ENCODE assay signal across 9 mouse cellular contexts in genomic region chr11:75462253-75462783, GRCm38 (mm10). TPM values are rescaled to one million over a fixed set of nuclear protein-coding genes. Genes with fewer than 3 reads are reported as not detected.
DNase-seq lines count a peak whose midpoint lies in the region; ATAC-seq lines count a peak whose summit lies in the region.
"Had no signal": no experiment of that assay in that cellular context is flagged by ENCODE, and none has a peak within 500 bp of the region (broad histone marks: within the 10 kb centered on the region; RNA-seq: fewer than 3 reads in every experiment).

No protein-coding gene starts in this region.

- no peaks in the 10 kb centered on the region for H3K27me3 ChIP-seq in intestine, embryonic 14.5 days (replicated peaks; ENCODE audit: control insufficient read depth, insufficient read depth, low read length)
- no peaks in the 10 kb centered on the region for H3K27me3 ChIP-seq in liver, embryonic 13.5 days

- H3K9ac ChIP-seq in intestine, embryonic 14.5 days (ENCODE audit: low read length), result peak overlapping the region; percentile 51
- peak overlapping the region; percentile 97 for H3K9ac ChIP-seq in liver, embryonic 13.5 days

- peak overlapping the region; percentile 24; the same call in 1 of the 2 replicates for H3K27ac ChIP-seq in intestine, embryonic 14.5 days (ENCODE audit: low read depth)
- H3K27ac ChIP-seq in liver, embryonic 13.5 days, result peak overlapping the region; percentile 100

- DNase-seq in layer of hippocampus, postnatal 10 days (ENCODE audit: low spot score in 2 of 2), result peak; percentile 48 to 56
- DNase-seq in layer of hippocampus, postnatal 25 days (ENCODE audit: extremely low spot score in 1 of 2, low spot score in 1 of 2), result no peak
- DNase-seq in cerebellum, postnatal 25 days, result peak; percentile 44 to 68
- peak; percentile 96 for DNase-seq in gastrocnemius, postnatal 25 days
- DNase-seq in intestine, embryonic 14.5 days (ENCODE audit: low spot score), result peak; percentile 74
- peak; percentile 80 for DNase-seq in liver, embryonic 13.5 days
- peak; percentile 80 for DNase-seq in testis, postnatal 14 days (ENCODE audit: low spot score)

- peak overlapping the region; percentile 75 for H3K4me3 ChIP-seq in intestine, embryonic 14.5 days (ENCODE audit: low read depth, low read length)
- H3K4me3 ChIP-seq in liver, embryonic 13.5 days (replicated peaks), result peak overlapping the region; percentile 92

- H3K36me3 ChIP-seq in intestine, embryonic 14.5 days (ENCODE audit: control insufficient read depth, insufficient read depth, low read length), result 0 out of 2 replicates have a peak, but pooled peaks cover 5% of the 10 kb centered on the region
- H3K36me3 ChIP-seq in liver, embryonic 13.5 days, result peaks cover 34% of the 10 kb centered on the region

- peak; percentile 16; the same call in 1 of the 2 replicates for ATAC-seq in intestine, embryonic 14.5 days (replicated peaks; ENCODE audit: low FRiP score, low TSS enrichment, low read depth)
- ATAC-seq in liver, embryonic 13.5 days (ENCODE audit: low read depth), result peak; percentile 43
- 0 out of 2 replicates have a peak, but pooled peaks have one; percentile 7 for ATAC-seq in monocyte, adult 5-6 weeks (replicated peaks; ENCODE audit: insufficient number of reproducible peaks, low FRiP score, low TSS enrichment, poor library complexity, severe bottlenecking)

- 7% methylated on average over 16 of the region's 16 CpGs for WGBS in intestine, embryonic 14.5 days
- 4% methylated on average over 16 of the region's 16 CpGs for WGBS in liver, embryonic 13.5 days (ENCODE audit: insufficient replicate concordance)

- H3K4me1 ChIP-seq in intestine, embryonic 14.5 days (replicated peaks; ENCODE audit: control insufficient read depth, insufficient read depth, low read length), result peaks cover 28% of the 10 kb centered on the region
- peaks cover 74% of the 10 kb centered on the region for H3K4me1 ChIP-seq in liver, embryonic 13.5 days (replicated peaks)

- H3K9me3 ChIP-seq in intestine, embryonic 14.5 days (ENCODE audit: control insufficient read depth, low read length), result 0 out of 2 replicates have a peak, but pooled peaks cover 3% of the 10 kb centered on the region
- H3K9me3 ChIP-seq in liver, embryonic 13.5 days (replicated peaks), result no peaks in the 10 kb centered on the region

- peak overlapping the region; percentile 99 for H3K4me2 ChIP-seq in intestine, embryonic 14.5 days (ENCODE audit: low read length)
- H3K4me2 ChIP-seq in liver, embryonic 13.5 days, result peak overlapping the region; percentile 92

RNA-seq across cellular contexts. Expression of gene Tlcd2, which starts 0.8 kb away (rescaled TPM):
- under 1 TPM; 0.31 to 0.73 TPM for total RNA-seq in layer of hippocampus, postnatal 10 days (2021)
- under 1 TPM; 0.59 to 0.87 TPM for total RNA-seq in layer of hippocampus, postnatal 25 days (2021)
- 1 to 10 TPM; 3.9 to 6.9 TPM for total RNA-seq in gastrocnemius, postnatal 25 days (2021)
- 22.4 and 23.1 TPM in 2 replicates for polyA plus RNA-seq in intestine, embryonic 14.5 days (2014; fragmentation: Nextera tagmentation; extraction: Ambion mirVana)
- polyA plus RNA-seq in liver, embryonic 13.5 days (2015; fragmentation: Nextera tagmentation; extraction: Ambion mirVana), result 18.7 and 18.8 TPM in 2 replicates
- 1.0 to 8.1 TPM (median 1.3 TPM) in 3 replicates for total RNA-seq in monocyte, adult 5-6 weeks (2017)

RNA-seq across cellular contexts. Expression of gene Wdr81, which starts 7.8 kb away (rescaled TPM):
- 10 to 100 TPM; 18.7 to 18.9 TPM for total RNA-seq in layer of hippocampus, postnatal 10 days (2021)
- total RNA-seq in layer of hippocampus, postnatal 25 days (2021), result 10 to 100 TPM; 21.9 to 22.7 TPM
- total RNA-seq in gastrocnemius, postnatal 25 days (2021), result 1 to 10 TPM; 4.7 to 5.7 TPM
- polyA plus RNA-seq in intestine, embryonic 14.5 days (2014; fragmentation: Nextera tagmentation; extraction: Ambion mirVana), result 4.7 and 5.9 TPM in 2 replicates
- polyA plus RNA-seq in liver, embryonic 13.5 days (2015; fragmentation: Nextera tagmentation; extraction: Ambion mirVana), result 18.5 and 21.3 TPM in 2 replicates
- total RNA-seq in monocyte, adult 5-6 weeks (2017), result 15.9 to 17.9 TPM (median 16.5 TPM) in 3 replicates

RNA-seq across cellular contexts. Expression of gene Serpinf2, which starts 22.9 kb away (rescaled TPM):
- under 1 TPM; 0.49 to 0.64 TPM for total RNA-seq in layer of hippocampus, postnatal 10 days (2021)
- under 1 TPM; 0.39 to 0.59 TPM for total RNA-seq in layer of hippocampus, postnatal 25 days (2021)
- total RNA-seq in gastrocnemius, postnatal 25 days (2021), result not detected
- polyA plus RNA-seq in intestine, embryonic 14.5 days (2014; fragmentation: Nextera tagmentation; extraction: Ambion mirVana), result 6.8 and 8.4 TPM in 2 replicates
- 372 and 430 TPM in 2 replicates for polyA plus RNA-seq in liver, embryonic 13.5 days (2015; fragmentation: Nextera tagmentation; extraction: Ambion mirVana)
- 0.19 TPM in 1 of 3 replicates, not detected in the others for total RNA-seq in monocyte, adult 5-6 weeks (2017)

RNA-seq across cellular contexts. Expression of gene Prpf8, which starts 24.3 kb away (rescaled TPM):
- total RNA-seq in layer of hippocampus, postnatal 10 days (2021), result 100 to 1,000 TPM; 113 to 123 TPM
- 100 to 1,000 TPM; 125 to 129 TPM for total RNA-seq in layer of hippocampus, postnatal 25 days (2021)
- total RNA-seq in gastrocnemius, postnatal 25 days (2021), result 10 to 100 TPM; 56.9 to 59.4 TPM
- 86.9 and 88.7 TPM in 2 replicates for polyA plus RNA-seq in intestine, embryonic 14.5 days (2014; fragmentation: Nextera tagmentation; extraction: Ambion mirVana)
- polyA plus RNA-seq in liver, embryonic 13.5 days (2015; fragmentation: Nextera tagmentation; extraction: Ambion mirVana), result 28.2 and 31.5 TPM in 2 replicates
- total RNA-seq in monocyte, adult 5-6 weeks (2017), result 65.5 to 114 TPM (median 72.0 TPM) in 3 replicates

RNA-seq across cellular contexts. Expression of gene Serpinf1, which starts 39.8 kb away (rescaled TPM):
- total RNA-seq in layer of hippocampus, postnatal 10 days (2021), result 10 to 100 TPM; 30.8 to 38.9 TPM
- total RNA-seq in layer of hippocampus, postnatal 25 days (2021), result 10 to 100 TPM; 16.0 to 16.8 TPM
- total RNA-seq in gastrocnemius, postnatal 25 days (2021), result 10 to 100 TPM; 98.5 to 98.7 TPM
- polyA plus RNA-seq in intestine, embryonic 14.5 days (2014; fragmentation: Nextera tagmentation; extraction: Ambion mirVana), result 42.0 and 47.1 TPM in 2 replicates
- polyA plus RNA-seq in liver, embryonic 13.5 days (2015; fragmentation: Nextera tagmentation; extraction: Ambion mirVana), result 179 and 181 TPM in 2 replicates
- total RNA-seq in monocyte, adult 5-6 weeks (2017), result not detected in 3 replicates
- total RNA-seq: neutrophil, adult 5-6 weeks had no signal

Comparison
In these comparisons a context has a peak if more than half of its experiments do, and no peak if none do; other contexts are left out.
1. DNase-seq: peak in layer of hippocampus, postnatal 10 days (2 of 2), cerebellum, postnatal 25 days (2 of 2), gastrocnemius, postnatal 25 days (single experiment), intestine, embryonic 14.5 days (single experiment), liver, embryonic 13.5 days (single experiment) and testis, postnatal 14 days (single experiment); none in layer of hippocampus, postnatal 25 days (0 of 2).
2. Peak in every context shown above with its lines, with median percentiles within 50 percentile points of each other: ATAC-seq.